Mouse (Mus musculus) CH12.LX (cell line): ENCODE data around the gene Tmem63c.

Experiments used
- CTCF ChIP-seq, 2 experiments: IDR thresholded peaks in 1 of 2; conservative IDR thresholded peaks in 1 of 2; 2 replicates each; pipeline ENCODE4 v1.5.1; 2011 to 2012; ENCODE audit warnings: low read depth in 2 of 2, low read length in 2 of 2, improper control_type of control experiment in 1 of 2, inconsistent platforms in 1 of 2, mild to moderate bottlenecking in 1 of 2, moderate library complexity in 1 of 2
- E2F4 ChIP-seq: IDR thresholded peaks from 2 replicates; pipeline ENCODE4 v1.6.1; 2011; ENCODE audit warnings: low read depth, low read length, improper control_type of control experiment; ENCODE audit not compliant: insufficient replicate concordance

GRCm38 (mm10) chr12:86976511-86977168, 44.5 kb upstream of the Tmem63c start:
- no peak for TF ChIP-seq E2F4
- TF ChIP-seq CTCF (conservative IDR thresholded peaks at IDR 0.05 in 1 of 2, IDR thresholded peaks at IDR 0.05 in 1 of 2; ENCODE audit: low read depth in 2 of 2, low read length in 2 of 2) = peak; percentile 26 to 72; a peak in 2 of 4 replicates
